Mouse (Mus musculus) forebrain, postnatal 0 days (tissue): ENCODE data around the gene Gm5617. TPM values are rescaled to one million over a fixed set of nuclear protein-coding genes. Genes with fewer than 3 reads are reported as not detected.

Source experiments
- ATAC-seq: fragments of 200-750 bp; cut with Nextera tagmentation; 2 replicates; pipeline ENCODE4 v1.8.0; 2017; ENCODE audit warnings: mild to moderate bottlenecking, moderate library complexity
- DNase-seq: peaks from one replicate; pipeline ENCODE4 v3.0.0-alpha.2; 2015
- H3K27ac ChIP-seq: fragments of 300-500 bp; sonication (generic); 2 replicates; pipeline ENCODE4 v1.5.1; 2014; ENCODE audit warnings: low read depth, mild to moderate bottlenecking, antibody characterized with exemption, low read length, moderate library complexity, mixed read lengths
- H3K27me3 ChIP-seq: fragments of 300-500 bp; sonication (generic); 2 replicates; pipeline ENCODE4 v1.6.1; 2014; ENCODE audit warnings: mild to moderate bottlenecking, low read length, mixed read lengths; ENCODE audit not compliant: insufficient read depth
- H3K36me3 ChIP-seq: fragments of 300-500 bp; sonication (generic); 2 replicates; pipeline ENCODE4 v1.6.1; 2014; ENCODE audit warnings: mild to moderate bottlenecking, moderate library complexity; ENCODE audit not compliant: insufficient read depth
- H3K4me1 ChIP-seq: fragments of 300-500 bp; sonication (generic); 2 replicates; pipeline ENCODE4 v1.6.1; 2014; ENCODE audit warnings: antibody characterized with exemption; ENCODE audit not compliant: insufficient read depth
- H3K4me2 ChIP-seq: fragments of 300-500 bp; sonication (generic); 2 replicates; pipeline ENCODE4 v1.6.1; 2014; ENCODE audit warnings: low read depth, mild to moderate bottlenecking, moderate library complexity
- H3K4me3 ChIP-seq: fragments of 300-500 bp; sonication (generic); 2 replicates; pipeline ENCODE4 v1.5.1; 2014; ENCODE audit warnings: low read depth, low read length, mixed read lengths
- H3K9ac ChIP-seq: fragments of 300-500 bp; sonication (generic); 2 replicates; pipeline ENCODE4 v1.6.1; 2014; ENCODE audit warnings: mild to moderate bottlenecking
- H3K9me3 ChIP-seq: fragments of 300-500 bp; sonication (generic); 2 replicates; pipeline ENCODE4 v1.6.1; 2016; ENCODE audit warnings: low read length
- CTCF ChIP-seq: sonication (generic); IDR thresholded peaks from 2 replicates; pipeline ENCODE4 v1.5.1; 2016; ENCODE audit warnings: antibody characterized with exemption, control low read depth, low read depth
- WGBS: fragments of 180-500 bp; shearing (Covaris S2); extraction: QIAGEN DNeasy Blood & Tissue Kit; methylation state at CpG from one replicate; pipeline ENCODE4 v1.1.7; 2014; 5-methylcytosine and 5-hydroxymethylcytosine counted together
- polyA plus RNA-seq: library from polyadenylated mRNA; unstranded; fragments of >200 nt; fragmentation: Nextera tagmentation; extraction: Ambion mirVana; gene quantifications from 2 replicates; pipeline ENCODE4 v1.2.1, GENCODE M21; 2015
- total RNA-seq: library from RNA; depleted of rRNA; stranded (reverse); fragments of >200 nt; gene quantifications from 2 replicates; pipeline ENCODE4 v1.2.3, GENCODE M21; 2014; rRNA removed

The Gm5617 gene
- total RNA-seq (24.4 and 24.6 TPM in 2 replicates), polyA plus RNA-seq (23.3 and 30.7 TPM in 2 replicates)

DNA sequence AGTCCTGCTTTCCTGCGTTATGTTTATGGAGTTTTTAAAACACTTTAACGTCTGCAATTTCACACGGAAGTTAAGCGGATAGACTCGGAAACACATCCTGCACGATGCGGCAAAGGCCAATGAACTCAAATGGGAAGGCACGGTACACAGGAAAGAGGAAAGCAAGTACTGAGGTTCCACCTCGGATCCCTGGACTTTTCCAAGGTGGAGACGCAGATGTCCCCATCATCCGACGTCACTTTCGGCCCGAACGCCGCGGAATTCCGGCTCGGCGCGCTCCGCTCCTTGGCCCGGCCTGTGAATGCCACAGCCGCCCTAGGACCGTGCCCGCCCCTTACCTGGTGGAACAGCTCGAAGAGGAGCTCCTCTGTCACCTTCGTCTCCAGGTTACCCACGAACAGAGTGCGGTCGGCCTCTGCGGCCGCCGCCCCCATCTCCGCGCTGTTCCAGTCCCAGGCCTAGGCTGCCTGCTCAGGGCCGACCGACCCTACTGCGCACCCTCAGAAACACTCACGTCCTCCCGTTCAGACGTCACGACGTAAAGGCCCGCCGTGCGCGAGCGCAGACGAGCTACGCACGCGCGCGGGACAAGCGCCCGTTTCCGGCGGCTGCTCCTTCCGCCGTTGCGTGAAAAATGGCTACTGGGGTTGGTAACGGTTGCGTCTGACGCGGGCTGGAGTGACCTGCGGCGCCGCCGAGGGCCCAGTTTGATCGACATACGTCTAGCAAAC lies at the start of gene Gm5617, which contains the start of gene Rbm7:
TSS of gene Gm5617 (plus strand) at position 626 of the 731 bp plus-strand sequence.
TSS of gene Rbm7 (minus strand) at position 483 of the 731 bp plus-strand sequence.
- H3K9me3 ChIP-seq: no peaks in the 10 kb centered on the region
- DNase-seq: peak; percentile 98
- H3K27me3 ChIP-seq: no peaks in the 10 kb centered on the region
- H3K4me2 ChIP-seq: peak within 1 kb of the TSS; percentile 84
- H3K4me3 ChIP-seq: peak within 1 kb of the TSS; percentile 77
- ATAC-seq: peak; percentile 100
- peaks cover 28% of the 10 kb centered on the region for H3K36me3 ChIP-seq
- peak within 1 kb of the TSS; percentile 78 for H3K9ac ChIP-seq
- 1% methylated on average over 72 of the region's 72 CpGs for WGBS
- no peak for TF ChIP-seq CTCF
- peak within 1 kb of the TSS; percentile 98 for H3K27ac ChIP-seq
- H3K4me1 ChIP-seq: peaks cover 12% of the 10 kb centered on the region

DNA sequence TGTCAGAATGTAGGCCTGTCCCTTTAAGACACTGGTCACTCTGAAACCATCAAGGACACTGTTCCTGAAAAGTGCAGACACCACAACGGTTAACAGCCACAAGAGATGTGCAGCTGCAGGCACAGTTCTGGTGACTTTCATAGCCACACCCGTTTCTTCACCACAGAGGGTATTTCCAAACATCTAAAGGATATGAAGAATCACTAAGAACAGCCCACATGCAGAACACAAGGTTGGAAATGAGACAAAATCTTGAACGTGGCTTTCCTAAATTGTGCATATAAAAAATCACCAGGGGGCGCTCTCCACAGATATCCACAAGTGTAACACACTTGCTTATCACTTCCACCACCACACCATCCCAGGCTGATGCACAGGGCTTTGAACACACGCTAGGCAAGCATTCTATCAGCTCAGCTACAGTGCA lies 47.4 kb upstream of the Gm5617 start:
- WGBS: 38% methylated on average over 5 of the region's 5 CpGs

DNA sequence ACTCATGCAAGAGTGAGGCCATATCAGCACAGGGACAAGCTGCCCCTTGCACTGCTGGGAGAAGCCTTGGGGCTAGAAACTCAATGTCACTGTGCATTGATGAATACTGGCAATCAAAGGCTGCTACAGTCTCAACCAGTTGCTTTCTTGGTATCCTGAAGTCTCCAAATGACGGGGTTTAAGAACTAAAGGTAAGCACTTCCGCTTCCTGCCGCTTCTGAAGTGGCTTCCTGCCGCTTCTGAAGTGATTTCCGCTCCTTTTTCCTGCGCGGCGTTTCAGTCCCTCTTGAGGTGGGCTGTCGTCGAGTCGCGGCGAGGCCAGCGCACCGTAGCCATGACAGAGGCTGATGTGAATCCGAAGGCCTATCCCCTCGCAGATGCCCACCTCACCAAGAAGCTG lies 45.2 kb upstream of the Gm5617 start:
- Histone ChIP-seq H3K4me2 (no peak overlapping the region), H3K9me3 (no peaks in the 10 kb centered on the region), H3K4me3 (no peak overlapping the region), H3K27ac (no peak overlapping the region), H3K4me1 (no peaks in the 10 kb centered on the region), H3K9ac (no peak overlapping the region), H3K27me3 (no peaks in the 10 kb centered on the region), H3K36me3 (no peaks in the 10 kb centered on the region)
- no peak for ATAC-seq
- DNase-seq: no peak
- WGBS: 89% methylated on average over 17 of the region's 17 CpGs
- TF ChIP-seq CTCF: no peak

More for the DNA sequence above, 47.4 kb upstream of the Gm5617 start:
- peak; percentile 26 for DNase-seq
- Histone ChIP-seq H3K36me3 (no peaks in the 10 kb centered on the region), H3K27me3 (no peaks in the 10 kb centered on the region), H3K4me1 (no peaks in the 10 kb centered on the region), H3K4me2 (no peak overlapping the region), H3K9ac (no peak overlapping the region), H3K9me3 (no peaks in the 10 kb centered on the region), H3K4me3 (no peak overlapping the region), H3K27ac (no peak overlapping the region)
- TF ChIP-seq CTCF: peak; percentile 54
- no peak for ATAC-seq

DNA sequence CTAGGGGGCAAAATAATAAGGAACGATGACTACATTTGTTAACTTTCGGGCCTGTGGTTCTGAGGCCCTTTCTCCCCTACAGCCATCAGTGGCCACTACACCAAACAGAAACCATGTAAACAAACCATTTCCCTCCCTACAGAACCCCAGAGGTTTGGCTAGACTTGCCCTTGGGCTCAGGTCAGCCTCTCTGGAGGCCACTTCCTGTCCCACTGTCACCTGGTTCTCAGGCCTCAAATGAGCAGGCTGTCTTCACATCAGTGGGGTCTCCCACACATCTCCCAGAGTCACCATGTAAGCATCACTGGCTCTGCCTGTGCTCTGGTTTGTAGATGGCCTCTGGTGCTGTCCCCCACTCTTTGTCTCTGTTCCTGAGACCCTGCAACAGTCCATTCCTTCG lies 39.3 kb upstream of the Gm5617 start:
- H3K4me3 ChIP-seq: no peak overlapping the region
- 85% methylated on average over 3 of the region's 3 CpGs for WGBS
- ATAC-seq: no peak

DNA sequence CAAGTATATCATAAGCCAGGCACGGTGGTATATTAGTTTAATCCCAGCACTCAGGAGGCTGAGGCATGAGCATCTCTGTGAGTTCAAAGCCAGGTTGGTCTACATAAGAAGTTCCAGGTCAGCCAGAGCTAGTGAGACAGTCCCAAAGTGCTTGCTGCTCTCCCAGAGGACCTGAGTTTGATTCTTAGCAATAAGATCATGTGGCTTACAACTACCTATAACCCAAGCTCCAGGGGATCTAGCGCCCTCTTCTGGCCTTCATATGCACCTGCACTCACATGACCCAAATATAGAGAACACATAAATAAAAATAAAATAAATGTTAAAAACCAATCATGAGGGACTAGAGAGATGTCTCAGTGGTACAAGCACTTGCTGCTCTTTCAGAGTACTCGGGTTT lies 36.4 kb upstream of the Gm5617 start:
- H3K4me2 ChIP-seq: no peak overlapping the region
- 72% methylated on average over 3 of the region's 3 CpGs for WGBS
- H3K36me3 ChIP-seq: no peaks in the 10 kb centered on the region
- no peaks in the 10 kb centered on the region for H3K9me3 ChIP-seq
- no peak overlapping the region for H3K9ac ChIP-seq
- no peaks in the 10 kb centered on the region for H3K4me1 ChIP-seq
- TF ChIP-seq CTCF: peak; percentile 32
- no peak overlapping the region for H3K27ac ChIP-seq
- H3K4me3 ChIP-seq: no peak overlapping the region
- DNase-seq (no peak), ATAC-seq (no peak)
- H3K27me3 ChIP-seq: no peaks in the 10 kb centered on the region

More for the DNA sequence above, 39.3 kb upstream of the Gm5617 start:
- no peak for TF ChIP-seq CTCF
- H3K9me3 ChIP-seq: no peaks in the 10 kb centered on the region
- no peak overlapping the region for H3K4me2 ChIP-seq
- no peak overlapping the region for H3K27ac ChIP-seq
- DNase-seq: no peak
- no peaks in the 10 kb centered on the region for H3K36me3 ChIP-seq
- no peaks in the 10 kb centered on the region for H3K4me1 ChIP-seq
- no peak overlapping the region for H3K9ac ChIP-seq
- no peaks in the 10 kb centered on the region for H3K27me3 ChIP-seq

DNA sequence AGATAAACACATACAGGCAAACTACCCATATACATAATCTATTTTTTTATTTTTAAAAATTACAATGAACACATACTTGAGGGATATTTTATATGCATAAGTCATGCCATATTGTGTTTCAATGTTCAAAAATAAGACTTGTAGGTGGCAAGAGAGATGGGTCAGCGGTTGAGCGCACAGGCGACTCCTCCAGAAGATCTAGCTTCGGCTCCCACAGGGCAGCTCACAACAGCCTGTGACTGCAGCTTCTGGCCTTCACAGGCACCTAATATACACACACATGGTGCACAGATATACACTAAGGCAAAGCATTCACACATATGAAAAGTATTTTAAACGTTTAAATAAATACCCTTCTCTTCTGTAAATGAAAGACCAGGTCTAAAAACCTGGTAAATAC lies 35.9 kb upstream of the Gm5617 start:
- no peak overlapping the region for H3K27ac ChIP-seq

DNA sequence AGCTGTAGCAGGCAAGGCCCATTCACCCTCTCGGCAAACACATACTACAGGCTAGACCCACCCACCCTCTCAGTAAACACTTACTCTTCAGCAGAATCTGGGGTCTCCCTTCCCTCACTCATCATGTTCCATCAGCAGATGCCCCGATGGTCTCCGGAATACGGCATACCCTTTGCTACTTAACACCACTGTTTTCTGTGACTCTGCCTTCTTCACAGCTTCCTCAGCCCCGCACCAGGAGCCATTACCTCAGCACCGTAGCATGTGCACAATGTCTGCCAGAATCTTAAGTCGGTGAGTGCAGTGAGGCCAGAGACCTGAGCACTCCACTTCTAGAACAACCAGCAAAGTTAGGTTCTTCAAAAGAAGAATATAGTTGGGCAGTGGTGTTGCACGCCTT lies 34.5 kb upstream of the Gm5617 start:
- no peak for ATAC-seq
- H3K36me3 ChIP-seq: no peaks in the 10 kb centered on the region
- no peak overlapping the region for H3K4me2 ChIP-seq
- no peak for DNase-seq
- H3K4me1 ChIP-seq: no peaks in the 10 kb centered on the region
- H3K27me3 ChIP-seq: no peaks in the 10 kb centered on the region
- H3K9ac ChIP-seq: no peak overlapping the region
- no peak overlapping the region for H3K27ac ChIP-seq
- no peaks in the 10 kb centered on the region for H3K9me3 ChIP-seq
- H3K4me3 ChIP-seq: no peak overlapping the region
- WGBS: 95% methylated on average over 8 of the region's 8 CpGs
- TF ChIP-seq CTCF: no peak

More for the DNA sequence above, 35.9 kb upstream of the Gm5617 start:
- Histone ChIP-seq H3K4me3 (no peak overlapping the region), H3K4me2 (no peak overlapping the region), H3K9ac (no peak overlapping the region), H3K4me1 (no peaks in the 10 kb centered on the region), H3K36me3 (no peaks in the 10 kb centered on the region), H3K27me3 (no peaks in the 10 kb centered on the region), H3K9me3 (no peaks in the 10 kb centered on the region)
- 91% methylated on average over 5 of the region's 5 CpGs for WGBS
- ATAC-seq: no peak
- no peak for TF ChIP-seq CTCF
- no peak for DNase-seq
